Mouse (Mus musculus) G1E (cell line): ENCODE results near the gene Lrrc71.

Source experiments
- CTCF ChIP-seq: IDR thresholded peaks from 2 replicates; pipeline ENCODE4 v1.5.1; 2012; ENCODE audit warnings: low read depth, low read length, inconsistent platforms, mixed read lengths
- GATA1 ChIP-seq: IDR thresholded peaks from 2 replicates; pipeline ENCODE4 v1.6.1; 2012; ENCODE audit warnings: borderline replicate concordance, low read length, inconsistent platforms, mixed read lengths
- GATA2 ChIP-seq: IDR thresholded peaks from 2 replicates; pipeline ENCODE4 v1.6.1; 2012; ENCODE audit warnings: low read depth, low read length, inconsistent platforms, borderline replicate concordance
- TAL1 ChIP-seq: conservative IDR thresholded peaks from 2 replicates; pipeline ENCODE4 v1.6.1; 2012; ENCODE audit warnings: low read depth, low read length, inconsistent platforms, mixed read lengths

DNA sequence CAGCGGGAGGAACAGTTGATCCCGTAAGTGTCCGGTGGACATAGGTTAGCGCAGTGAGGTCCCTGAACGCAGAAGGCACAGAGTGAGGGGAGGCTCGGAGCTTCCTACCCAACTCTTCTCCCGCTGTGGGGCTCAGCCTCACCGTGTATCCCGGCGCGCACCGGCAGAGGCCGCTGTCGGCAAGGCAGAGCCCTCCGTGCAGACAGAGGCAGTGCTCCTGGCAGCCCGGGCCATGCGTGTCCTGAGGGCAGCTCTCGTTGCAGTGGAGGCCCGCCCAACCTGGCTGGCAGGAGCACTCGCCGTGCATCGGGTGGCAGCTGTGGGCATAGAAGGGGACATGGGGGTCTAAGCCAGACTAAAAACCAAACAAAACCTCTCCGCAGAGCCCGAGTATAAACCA is 7.5 kb upstream of the Lrrc71 start:
- TF ChIP-seq GATA1 (no peak), CTCF (no peak), TAL1 (no peak), GATA2 (no peak)
